ENCODE assay signal across 9 mouse cellular contexts in genomic region chr11:35527816-35528462, GRCm38 (mm10).
DNase-seq lines count a peak whose midpoint lies in the region; ATAC-seq lines count a peak whose summit lies in the region.
"Had no signal": no experiment of that assay in that cellular context is flagged by ENCODE, and none has a peak within 500 bp of the region (broad histone marks: within the 10 kb centered on the region; RNA-seq: fewer than 3 reads in every experiment).

No protein-coding gene starts in this region.

- H3K9ac ChIP-seq in hindbrain, embryonic 13.5 days: no peak overlapping the region
- no peak overlapping the region for H3K9ac ChIP-seq in midbrain, embryonic 16.5 days (ENCODE audit: low read depth, low read length)

- H3K27me3 ChIP-seq in embryonic facial prominence, embryonic 10.5 days (replicated peaks; ENCODE audit: low read depth, poor library complexity, severe bottlenecking): no peaks in the 10 kb centered on the region
- no peaks in the 10 kb centered on the region for H3K27me3 ChIP-seq in hindbrain, embryonic 13.5 days
- no peaks in the 10 kb centered on the region for H3K27me3 ChIP-seq in midbrain, embryonic 16.5 days (ENCODE audit: control insufficient read depth, insufficient read depth, low read depth, low read length)

- peak overlapping the region; percentile 77 for H3K27ac ChIP-seq in embryonic facial prominence, embryonic 10.5 days (replicated peaks)
- H3K27ac ChIP-seq in hindbrain, embryonic 13.5 days: peak overlapping the region; percentile 77
- H3K27ac ChIP-seq in midbrain, embryonic 16.5 days (ENCODE audit: low read length): no peak overlapping the region

- no peaks in the 10 kb centered on the region for H3K9me3 ChIP-seq in embryonic facial prominence, embryonic 10.5 days
- no peaks in the 10 kb centered on the region for H3K9me3 ChIP-seq in hindbrain, embryonic 13.5 days
- H3K9me3 ChIP-seq in midbrain, embryonic 16.5 days (replicated peaks; ENCODE audit: control insufficient read depth, low read length, poor library complexity, severe bottlenecking): no peaks in the 10 kb centered on the region

- H3K36me3 ChIP-seq in embryonic facial prominence, embryonic 10.5 days (replicated peaks): no peaks in the 10 kb centered on the region
- no peaks in the 10 kb centered on the region for H3K36me3 ChIP-seq in hindbrain, embryonic 13.5 days
- no peaks in the 10 kb centered on the region for H3K36me3 ChIP-seq in midbrain, embryonic 16.5 days (ENCODE audit: control insufficient read depth, insufficient read depth, low read length)

- 55% methylated on average over 7 of the region's 7 CpGs for WGBS in embryonic facial prominence, embryonic 10.5 days
- 30% methylated on average over 7 of the region's 7 CpGs for WGBS in hindbrain, embryonic 13.5 days
- WGBS in midbrain, embryonic 16.5 days: 21% methylated on average over 7 of the region's 7 CpGs

- peak; percentile 57; the same call in 1 of the 2 replicates for ATAC-seq in hindbrain, embryonic 13.5 days (ENCODE audit: low FRiP score)
- ATAC-seq in midbrain, embryonic 16.5 days: peak; percentile 82
- ATAC-seq: CD4-positive, CD25-positive, alpha-beta regulatory T cell, adult 4 months had no signal

- no peak overlapping the region for H3K4me3 ChIP-seq in embryonic facial prominence, embryonic 10.5 days
- no peak overlapping the region for H3K4me3 ChIP-seq in hindbrain, embryonic 13.5 days
- H3K4me3 ChIP-seq in midbrain, embryonic 16.5 days (ENCODE audit: low read depth, low read length): no peak overlapping the region

- no peak overlapping the region for H3K4me2 ChIP-seq in hindbrain, embryonic 13.5 days
- no peak overlapping the region for H3K4me2 ChIP-seq in midbrain, embryonic 16.5 days (ENCODE audit: low read length)

- peak; percentile 24 for DNase-seq in layer of hippocampus, adult 11-12 months (ENCODE audit: low spot score)
- DNase-seq in layer of hippocampus, postnatal 10 days (ENCODE audit: low spot score in 2 of 2): no peak
- DNase-seq in embryonic facial prominence, embryonic 10.5 days (ENCODE audit: low spot score): no peak
- no peak for DNase-seq in adipocyte (ENCODE audit: low spot score)
- DNase-seq in cerebellum, postnatal 14 days: no peak
- no peak for DNase-seq in spleen, postnatal 14 days (ENCODE audit: low spot score in 2 of 2)

- peaks cover 52% of the 10 kb centered on the region for H3K4me1 ChIP-seq in embryonic facial prominence, embryonic 10.5 days
- peaks cover 44% of the 10 kb centered on the region for H3K4me1 ChIP-seq in hindbrain, embryonic 13.5 days (replicated peaks)
- H3K4me1 ChIP-seq in midbrain, embryonic 16.5 days (ENCODE audit: control insufficient read depth, insufficient read depth, low read length): no peaks in the 10 kb centered on the region; the same call in 1 of the 2 replicates
